Mouse (Mus musculus): ENCODE measurements around the gene Skiv2l. TPM values are rescaled to one million over a fixed set of nuclear protein-coding genes. Genes with fewer than 3 reads are reported as not detected.
A peak's percentile ranks its signal among the peaks of the same experiment; 100 is the strongest.

Skiv2l gene
- 47.8 and 49.9 TPM in 2 replicates for polyA plus RNA-seq (2015; fragmentation: Nextera tagmentation; extraction: Ambion mirVana)

GRCm38 (mm10) chr17:34849722-34850516 is at the start of gene Skiv2l, which contains the start of gene Nelfe:
Gene Skiv2l (minus strand): TSS chr17:34850210.
Gene Nelfe (plus strand): TSS chr17:34850391.
- H3K27ac ChIP-seq (ENCODE audit: low read length): peak within 1 kb of the TSS; percentile 15; the same call in 1 of the 2 replicates
- peak; percentile 99 for ATAC-seq (ENCODE audit: low read depth)
- peak within 1 kb of the TSS; percentile 89 for H3K9ac ChIP-seq (ENCODE audit: low read length)
- H3K27me3 ChIP-seq (ENCODE audit: control insufficient read depth, insufficient read depth, low read depth, low read length): no peaks in the 10 kb centered on the region
- H3K4me1 ChIP-seq (replicated peaks; ENCODE audit: control insufficient read depth, insufficient read depth, low read length): peaks cover 13% of the 10 kb centered on the region
- peak within 1 kb of the TSS; percentile 82 for H3K4me3 ChIP-seq (ENCODE audit: low read length)
- peak within 1 kb of the TSS; percentile 87 for H3K4me2 ChIP-seq (ENCODE audit: low read depth, low read length)
- peaks cover 27% of the 10 kb centered on the region for H3K36me3 ChIP-seq (ENCODE audit: control insufficient read depth, insufficient read depth, low read length)
- H3K9me3 ChIP-seq (ENCODE audit: control insufficient read depth, low read length): no peaks in the 10 kb centered on the region
- WGBS: under 1% methylated on average over 61 of the region's 65 CpGs

DNA sequence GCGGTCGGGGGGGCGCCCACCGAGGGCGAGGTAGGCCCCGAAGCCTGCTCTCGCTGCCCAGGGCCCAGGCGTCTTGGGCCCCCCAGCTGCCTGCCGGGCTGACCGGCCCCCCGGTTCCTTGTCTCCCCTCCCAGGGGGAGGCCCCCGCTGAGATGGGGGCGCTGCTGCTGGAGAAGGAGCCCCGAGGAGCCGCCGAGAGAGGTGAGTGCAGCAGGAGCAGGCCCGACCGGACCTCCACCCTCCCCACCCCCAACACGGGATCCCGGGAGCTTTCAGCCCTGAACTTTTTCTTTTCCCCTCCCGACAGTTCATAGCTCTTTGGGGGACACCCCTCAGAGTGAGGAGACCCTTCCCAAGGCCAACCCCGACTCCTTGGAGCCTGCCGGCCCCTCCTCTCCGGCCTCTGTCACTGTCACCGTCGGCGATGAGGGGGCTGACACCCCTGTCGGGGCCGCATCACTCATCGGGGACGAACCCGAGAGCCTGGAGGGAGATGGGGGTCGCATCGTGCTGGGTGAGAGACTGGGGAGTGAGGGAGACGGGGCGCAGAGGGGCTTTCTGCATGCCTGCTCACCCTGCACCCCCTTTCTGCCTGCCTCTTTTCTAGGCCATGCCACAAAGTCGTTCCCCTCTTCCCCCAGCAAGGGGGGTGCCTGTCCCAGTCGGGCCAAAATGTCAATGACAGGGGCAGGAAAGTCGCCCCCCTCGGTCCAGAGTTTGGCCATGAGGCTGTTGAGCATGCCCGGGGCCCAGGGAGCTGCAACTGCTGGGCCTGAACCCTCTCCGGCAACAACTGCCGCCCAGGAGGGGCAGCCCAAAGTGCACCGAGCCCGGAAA is 49.3 kb upstream of the Skiv2l start:
- peak overlapping the region; percentile 72 for H3K4me2 ChIP-seq (ENCODE audit: low read depth, low read length)
- no peak for ATAC-seq (ENCODE audit: low read depth)
- H3K9me3 ChIP-seq (ENCODE audit: control insufficient read depth, low read length): no peaks in the 10 kb centered on the region
- peak overlapping the region; percentile 97 for H3K9ac ChIP-seq (ENCODE audit: low read length)
- peak overlapping the region; percentile 99 for H3K27ac ChIP-seq (ENCODE audit: low read length)
- H3K4me3 ChIP-seq (ENCODE audit: low read length): peak overlapping the region; percentile 90
- H3K27me3 ChIP-seq (ENCODE audit: control insufficient read depth, insufficient read depth, low read depth, low read length): no peaks in the 10 kb centered on the region
- peaks cover 22% of the 10 kb centered on the region for H3K36me3 ChIP-seq (ENCODE audit: control insufficient read depth, insufficient read depth, low read length)
- peaks cover 27% of the 10 kb centered on the region for H3K4me1 ChIP-seq (replicated peaks; ENCODE audit: control insufficient read depth, insufficient read depth, low read length)
- WGBS: under 1% methylated on average over 29 of the region's 45 CpGs

GRCm38 (mm10) chr17:34898706-34899052 is 48.7 kb upstream of the Skiv2l start:
- Histone ChIP-seq H3K4me3 (ENCODE audit: low read length) (peak overlapping the region; percentile 90), H3K4me2 (ENCODE audit: low read depth, low read length) (peak overlapping the region; percentile 72), H3K27me3 (ENCODE audit: control insufficient read depth, insufficient read depth, low read depth, low read length) (no peaks in the 10 kb centered on the region), H3K9me3 (ENCODE audit: control insufficient read depth, low read length) (no peaks in the 10 kb centered on the region), H3K36me3 (ENCODE audit: control insufficient read depth, insufficient read depth, low read length) (peaks cover 20% of the 10 kb centered on the region), H3K4me1 (replicated peaks; ENCODE audit: control insufficient read depth, insufficient read depth, low read length) (peaks cover 27% of the 10 kb centered on the region), H3K9ac (ENCODE audit: low read length) (peak overlapping the region; percentile 97), H3K27ac (ENCODE audit: low read length) (peak overlapping the region; percentile 99)
- 0% methylated on average over 1 of the region's 47 CpGs for WGBS
- peak; percentile 15; the same call in 1 of the 2 replicates for ATAC-seq (ENCODE audit: low read depth)

- Histone ChIP-seq H3K27me3 (ENCODE audit: control insufficient read depth, insufficient read depth, low read depth, low read length) (no peaks in the 10 kb centered on the region), H3K9ac (ENCODE audit: low read length) (peak within 1 kb of the TSS; percentile 97), H3K4me3 (ENCODE audit: low read length) (peak within 1 kb of the TSS; percentile 90), H3K4me2 (ENCODE audit: low read depth, low read length) (peak within 1 kb of the TSS; percentile 72), H3K36me3 (ENCODE audit: control insufficient read depth, insufficient read depth, low read length) (peaks cover 15% of the 10 kb centered on the region), H3K4me1 (replicated peaks; ENCODE audit: control insufficient read depth, insufficient read depth, low read length) (peaks cover 30% of the 10 kb centered on the region), H3K9me3 (ENCODE audit: control insufficient read depth, low read length) (no peaks in the 10 kb centered on the region), H3K27ac (ENCODE audit: low read length) (peak within 1 kb of the TSS; percentile 99)
- ATAC-seq (ENCODE audit: low read depth): peak; percentile 69
- under 1% methylated on average over 34 of the region's 44 CpGs for WGBS
Observed at GRCm38 (mm10) chr17:34898160-34898586, 48.2 kb upstream of the Skiv2l start, which contains the start of the genes C2 and Ehmt2. Gene C2 (minus strand): TSS chr17:34898265. Gene Ehmt2 (plus strand): TSS chr17:34898469.

DNA sequence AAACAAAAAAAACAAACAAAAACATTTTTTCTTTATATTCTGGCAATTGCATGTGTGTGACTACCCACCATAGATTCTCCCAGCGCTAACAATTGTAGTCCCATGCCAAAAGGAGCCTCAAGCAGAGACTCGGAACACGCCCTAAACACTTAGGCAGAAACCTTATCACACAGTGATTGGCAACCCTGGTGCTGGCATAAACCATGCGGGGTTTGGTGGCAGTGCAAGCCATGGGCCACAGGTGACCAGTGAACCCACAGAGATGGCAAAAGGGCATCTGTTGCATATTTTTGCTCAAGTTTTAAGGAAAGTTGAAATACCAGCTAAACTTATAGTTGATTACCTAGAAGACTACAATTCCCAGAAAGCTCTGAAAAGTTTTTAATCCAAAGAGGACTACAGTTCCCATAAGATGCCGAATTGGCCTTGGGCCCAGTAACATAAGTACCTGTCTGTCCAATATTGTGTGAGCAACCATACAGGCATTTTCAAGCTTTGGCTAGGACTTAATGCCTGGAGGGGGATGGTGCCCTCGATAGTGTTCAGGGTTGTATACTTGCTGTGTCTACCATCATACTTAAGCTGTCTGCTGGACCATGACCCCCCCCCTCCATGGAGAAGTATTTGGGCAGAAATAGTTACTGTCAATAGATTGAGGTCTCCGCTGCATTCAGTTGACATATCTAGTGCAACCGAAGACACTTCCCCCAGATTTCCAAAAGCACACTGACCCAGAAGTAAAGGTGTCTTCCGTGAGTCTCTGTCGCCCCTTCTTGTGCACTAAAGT is 47.6 kb upstream of the Skiv2l start:
- WGBS: 14% methylated on average over 10 of the region's 10 CpGs
- no peaks in the 10 kb centered on the region for H3K9me3 ChIP-seq (ENCODE audit: control insufficient read depth, low read length)
- peak overlapping the region; percentile 99 for H3K27ac ChIP-seq (ENCODE audit: low read length)
- peak overlapping the region; percentile 97 for H3K9ac ChIP-seq (ENCODE audit: low read length)
- peaks cover 30% of the 10 kb centered on the region for H3K4me1 ChIP-seq (replicated peaks; ENCODE audit: control insufficient read depth, insufficient read depth, low read length)
- ATAC-seq (ENCODE audit: low read depth): no peak
- peak overlapping the region; percentile 90 for H3K4me3 ChIP-seq (ENCODE audit: low read length)
- H3K36me3 ChIP-seq (ENCODE audit: control insufficient read depth, insufficient read depth, low read length): peaks cover 9% of the 10 kb centered on the region
- no peaks in the 10 kb centered on the region for H3K27me3 ChIP-seq (ENCODE audit: control insufficient read depth, insufficient read depth, low read depth, low read length)
- H3K4me2 ChIP-seq (ENCODE audit: low read depth, low read length): peak overlapping the region; percentile 72

- no peak for ATAC-seq (ENCODE audit: low read depth)
- no peaks in the 10 kb centered on the region for H3K27me3 ChIP-seq (ENCODE audit: control insufficient read depth, insufficient read depth, low read depth, low read length)
- H3K4me1 ChIP-seq (replicated peaks; ENCODE audit: control insufficient read depth, insufficient read depth, low read length): peaks cover 30% of the 10 kb centered on the region
- no peaks in the 10 kb centered on the region for H3K9me3 ChIP-seq (ENCODE audit: control insufficient read depth, low read length)
- no peak overlapping the region for H3K4me2 ChIP-seq (ENCODE audit: low read depth, low read length)
- H3K27ac ChIP-seq (ENCODE audit: low read length): no peak overlapping the region
- no peak overlapping the region for H3K4me3 ChIP-seq (ENCODE audit: low read length)
- no peak overlapping the region for H3K9ac ChIP-seq (ENCODE audit: low read length)
- WGBS: 78% methylated on average over 17 of the region's 17 CpGs
- peaks cover 8% of the 10 kb centered on the region for H3K36me3 ChIP-seq (ENCODE audit: control insufficient read depth, insufficient read depth, low read length)
Observed at GRCm38 (mm10) chr17:34896366-34896765, 46.4 kb upstream of the Skiv2l start.

GRCm38 (mm10) chr17:34895724-34896123 is 45.7 kb upstream of the Skiv2l start:
- H3K4me3 ChIP-seq (ENCODE audit: low read length): peak overlapping the region; percentile 71; the same call in 1 of the 2 replicates
- no peak for ATAC-seq (ENCODE audit: low read depth)

GRCm38 (mm10) chr17:34894801-34895530 is 45.0 kb upstream of the Skiv2l start:
- no peaks in the 10 kb centered on the region for H3K27me3 ChIP-seq (ENCODE audit: control insufficient read depth, insufficient read depth, low read depth, low read length)
- peak overlapping the region; percentile 84 for H3K4me2 ChIP-seq (ENCODE audit: low read depth, low read length)
- peak overlapping the region; percentile 71 for H3K4me3 ChIP-seq (ENCODE audit: low read length)
- WGBS: 6% methylated on average over 42 of the region's 51 CpGs
- ATAC-seq (ENCODE audit: low read depth): peak; percentile 8; the same call in 1 of the 2 replicates
- H3K9me3 ChIP-seq (ENCODE audit: control insufficient read depth, low read length): no peaks in the 10 kb centered on the region
- H3K27ac ChIP-seq (ENCODE audit: low read length): peak overlapping the region; percentile 92
- H3K36me3 ChIP-seq (ENCODE audit: control insufficient read depth, insufficient read depth, low read length): peaks cover 8% of the 10 kb centered on the region
- H3K4me1 ChIP-seq (replicated peaks; ENCODE audit: control insufficient read depth, insufficient read depth, low read length): peaks cover 26% of the 10 kb centered on the region
- H3K9ac ChIP-seq (ENCODE audit: low read length): peak overlapping the region; percentile 87

More at GRCm38 (mm10) chr17:34895724-34896123, 45.7 kb upstream of the Skiv2l start:
- peak overlapping the region; percentile 35; the same call in 1 of the 2 replicates for H3K9ac ChIP-seq (ENCODE audit: low read length)
- peak overlapping the region; percentile 84; the same call in 1 of the 2 replicates for H3K4me2 ChIP-seq (ENCODE audit: low read depth, low read length)
- no peak overlapping the region; the same call in 1 of the 2 replicates for H3K27ac ChIP-seq (ENCODE audit: low read length)
- H3K4me1 ChIP-seq (replicated peaks; ENCODE audit: control insufficient read depth, insufficient read depth, low read length): peaks cover 30% of the 10 kb centered on the region
- no peaks in the 10 kb centered on the region for H3K9me3 ChIP-seq (ENCODE audit: control insufficient read depth, low read length)
- peaks cover 8% of the 10 kb centered on the region for H3K36me3 ChIP-seq (ENCODE audit: control insufficient read depth, insufficient read depth, low read length)
- H3K27me3 ChIP-seq (ENCODE audit: control insufficient read depth, insufficient read depth, low read depth, low read length): no peaks in the 10 kb centered on the region
- WGBS: 92% methylated on average over 15 of the region's 15 CpGs

Measured in lung, embryonic 16.5 days (tissue).